Mouse (Mus musculus) v-Abl transformed pro-B cells (cell line): ENCODE measurements around the gene Plcb1.
"Not testable (repeated sequence)": the region's sequence is repeated elsewhere in the genome, so short reads cannot be mapped to it uniquely, and the experiment has no call there.

Source experiments
- in situ Hi-C, 2 experiments: fragments of 400-800 bp; cut with MboI; formaldehyde crosslinking; loops; one replicate each; pipeline ENCODE4 v1.15.1; 2025; ENCODE audit not compliant: unreplicated experiment in 2 of 2

The Plcb1 gene

DNA sequence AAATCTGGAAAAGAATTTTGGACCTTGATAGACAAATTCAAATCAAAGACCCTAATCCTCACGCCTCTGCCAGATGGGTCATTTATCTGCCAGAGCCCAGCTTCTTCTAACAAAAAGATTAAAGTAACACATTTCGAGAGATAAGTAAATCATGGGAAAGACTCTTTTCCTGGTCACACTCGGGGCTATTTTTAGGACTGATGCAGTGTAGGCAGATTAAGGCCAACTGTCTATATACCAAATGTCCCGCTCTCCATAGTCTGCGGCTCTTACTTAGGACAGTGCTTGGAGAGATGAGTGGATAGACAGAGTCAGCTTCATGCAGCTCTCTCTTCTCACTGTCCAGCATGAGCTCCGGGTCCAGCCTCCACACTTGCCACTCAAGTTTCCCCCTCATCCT, 493.2 kb downstream of the Plcb1 start:
- in situ Hi-C loops, result no loop called here

DNA sequence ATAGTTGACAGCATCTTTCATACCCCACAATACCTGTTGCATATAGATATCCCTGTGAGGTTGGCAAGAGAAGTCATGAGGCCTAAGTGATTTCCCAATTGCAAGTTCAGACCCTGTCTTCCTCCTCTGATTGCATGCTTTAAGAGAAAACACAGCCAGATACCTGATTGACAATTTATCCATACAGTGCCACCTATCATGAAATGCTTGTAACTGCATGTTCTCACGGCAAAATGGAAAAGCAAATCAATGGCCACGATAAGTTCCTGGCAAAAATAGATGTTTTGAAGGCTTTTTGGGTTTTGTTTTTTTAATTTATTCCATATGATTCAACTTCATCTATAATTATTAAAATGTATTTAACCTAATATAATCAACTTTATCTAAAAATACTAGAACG, 497.9 kb downstream of the Plcb1 start:
- in situ Hi-C loops, result no loop called here

DNA sequence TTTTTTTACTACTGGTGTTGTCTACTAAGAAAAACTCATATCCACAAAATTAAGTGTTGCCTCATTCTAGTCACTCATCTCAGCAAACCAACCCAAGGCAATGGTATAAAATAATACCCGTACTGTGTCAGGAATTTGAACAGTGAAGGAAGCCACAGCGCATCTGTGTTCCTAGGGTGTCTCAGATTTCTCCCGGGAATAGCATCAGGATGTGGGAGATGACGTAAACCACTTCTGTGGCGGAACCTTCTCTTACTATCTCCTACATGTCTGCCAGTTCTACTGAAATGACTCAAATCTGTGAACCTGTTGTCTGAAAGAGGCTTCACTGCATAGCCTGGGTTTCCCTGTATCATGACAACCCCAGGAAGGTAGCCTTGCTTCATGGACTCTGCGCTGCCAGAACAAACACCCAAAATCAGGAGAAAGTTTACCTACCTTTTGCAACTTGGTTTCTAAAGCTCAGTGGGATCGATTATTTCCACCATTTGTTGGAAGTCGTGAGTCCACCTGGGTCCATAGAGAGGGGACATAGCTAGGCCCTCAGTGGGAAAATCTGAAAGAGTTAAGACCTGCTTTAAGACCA, 510.4 kb downstream of the Plcb1 start:
- in situ Hi-C loops, result no loop called here

DNA sequence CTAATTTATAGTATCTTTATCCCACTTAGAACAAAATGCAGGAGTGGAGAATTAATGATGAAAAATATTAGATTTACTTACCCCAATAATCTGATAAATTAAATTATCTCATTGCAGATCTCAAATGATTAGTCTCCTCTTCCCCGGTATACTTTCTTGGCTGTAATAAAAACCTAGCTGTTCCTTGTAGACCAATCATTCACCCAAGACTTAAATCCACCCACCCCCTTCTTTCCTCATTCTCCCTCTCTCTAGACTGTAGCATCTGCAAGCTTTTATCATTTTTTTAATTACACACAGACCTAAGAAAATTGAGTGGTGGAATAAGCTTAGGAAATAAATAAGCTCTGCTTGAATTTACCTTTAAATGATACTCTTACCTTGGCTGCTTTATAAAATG, 514.6 kb downstream of the Plcb1 start:
- in situ Hi-C loops, result no loop called here

DNA sequence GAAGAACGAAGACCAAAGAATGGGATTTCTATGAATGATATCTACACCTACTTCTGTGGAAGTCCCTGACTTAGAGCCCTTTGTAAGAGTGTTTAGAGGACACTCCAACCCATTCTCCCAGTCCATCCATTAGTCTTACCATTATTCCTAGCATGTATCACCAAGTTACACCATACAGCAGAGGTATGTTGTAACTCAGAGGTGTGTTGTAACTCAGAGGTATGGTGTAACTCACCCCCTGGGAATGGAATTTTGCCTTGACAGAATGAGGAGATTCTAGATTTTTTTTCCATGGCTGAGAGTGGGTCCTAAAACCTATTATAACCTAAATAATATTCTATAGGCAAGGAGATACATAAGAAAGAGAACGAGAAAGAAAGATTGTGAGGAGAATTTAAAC, 516.6 kb downstream of the Plcb1 start:
- in situ Hi-C loops, result no loop called here

DNA sequence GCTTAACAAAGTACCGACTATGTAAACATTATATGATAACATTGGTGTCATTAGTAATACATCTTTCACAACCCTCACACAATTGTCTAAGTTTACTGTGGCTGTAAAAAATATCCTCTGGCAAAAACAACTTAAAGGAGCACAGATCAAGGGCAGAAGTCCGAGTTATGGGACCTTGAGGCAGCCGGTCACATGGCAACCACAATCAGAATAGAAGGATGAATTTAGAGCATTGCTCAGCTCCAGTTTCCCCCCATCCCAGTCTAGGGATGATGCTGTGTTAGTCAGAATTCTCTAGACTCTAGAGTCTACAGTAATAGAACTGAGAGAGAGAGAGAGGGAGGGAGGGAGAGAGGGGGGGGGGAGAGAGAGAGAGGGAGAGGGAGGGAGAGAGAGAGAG, 519.3 kb downstream of the Plcb1 start:
- in situ Hi-C loops, result no loop called here

DNA sequence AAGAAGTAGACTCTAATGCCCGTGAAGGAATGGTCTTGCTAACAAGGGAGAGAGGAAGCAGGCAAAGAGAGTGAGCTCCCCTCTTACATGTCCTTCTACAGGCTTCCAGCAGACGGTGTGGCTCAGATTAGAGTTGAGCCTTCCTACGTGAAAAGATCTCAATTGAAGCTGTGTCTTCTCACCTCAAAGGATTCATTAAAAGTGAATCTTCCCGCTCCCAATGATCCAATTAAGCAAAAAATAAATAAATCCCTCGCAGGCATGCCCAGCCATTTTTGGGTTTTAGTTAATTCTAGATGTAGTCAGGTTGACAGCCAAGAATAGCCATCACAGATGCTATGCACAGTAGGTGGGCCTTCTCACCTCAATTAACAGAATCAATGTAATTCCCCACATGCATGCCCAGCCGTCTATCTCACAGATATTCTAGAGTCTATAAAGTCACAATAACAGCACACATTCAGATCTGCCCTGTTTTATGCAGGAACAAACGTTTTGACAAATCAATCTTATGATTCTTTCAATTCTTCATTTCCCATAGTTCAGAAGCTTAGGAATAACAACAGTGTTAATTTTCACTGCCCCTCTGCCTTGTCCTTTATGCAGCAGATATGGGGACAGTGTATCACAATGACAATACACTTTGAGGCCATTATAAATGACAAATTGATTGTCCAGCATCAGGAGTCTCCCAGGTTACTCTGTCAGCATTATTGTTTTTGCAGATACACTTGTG, 520.0 kb downstream of the Plcb1 start:
- in situ Hi-C loops, result no loop called here

DNA sequence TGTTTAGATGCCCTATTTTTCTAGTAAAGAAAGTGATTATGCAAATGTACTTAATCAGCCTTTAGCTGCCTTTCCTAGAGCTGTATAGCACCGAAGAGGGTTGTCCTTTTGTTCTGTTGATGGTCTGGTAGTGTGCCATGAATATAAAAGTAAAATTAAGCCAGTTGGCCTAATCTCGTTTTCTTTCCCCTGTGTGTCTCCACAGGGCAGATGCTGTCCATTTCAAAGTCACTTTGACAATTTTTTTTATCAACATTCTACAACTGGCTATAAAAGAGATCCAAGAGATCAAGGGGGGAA, 520.6 kb downstream of the Plcb1 start:
- in situ Hi-C loops, result no loop called here

DNA sequence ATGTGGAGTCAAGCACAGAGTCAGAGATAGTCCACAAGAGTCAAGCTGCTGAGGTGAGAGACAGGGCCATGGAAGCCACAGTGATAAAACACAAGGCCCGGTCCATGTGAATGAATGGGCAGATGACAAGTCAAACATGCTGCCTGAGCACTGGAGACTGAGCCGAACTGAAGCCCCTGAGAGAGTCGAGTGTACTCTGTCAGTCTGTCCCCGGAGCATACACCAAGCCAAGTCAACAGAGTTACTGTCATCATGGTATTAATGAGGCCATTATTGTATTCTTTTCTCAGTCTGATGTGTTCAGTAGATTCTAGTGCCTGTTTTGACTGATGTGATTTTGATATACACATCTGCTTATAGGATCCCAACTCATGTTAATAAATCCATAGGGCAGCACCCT, 521.9 kb downstream of the Plcb1 start:
- in situ Hi-C loops, result no loop called here

DNA sequence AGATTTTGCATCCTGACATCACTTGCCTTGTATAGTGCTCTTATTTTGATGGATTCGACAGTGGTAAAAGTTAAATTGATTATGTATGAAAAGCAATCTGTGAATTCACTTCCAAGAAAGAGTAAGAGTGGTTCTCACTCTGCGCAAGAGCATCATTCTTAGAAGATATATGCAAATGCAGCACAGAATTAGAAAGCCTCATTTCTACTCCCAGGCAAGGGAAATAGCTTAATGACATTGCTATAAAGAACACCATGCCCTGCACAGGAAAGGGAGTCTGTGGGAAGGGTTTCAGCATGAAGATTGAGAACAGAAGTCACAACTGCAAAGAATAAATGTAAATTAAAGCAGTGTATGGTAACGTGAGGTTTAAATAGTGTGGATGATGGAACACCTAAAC, 530.1 kb downstream of the Plcb1 start:
- in situ Hi-C loops, result no loop called here

DNA sequence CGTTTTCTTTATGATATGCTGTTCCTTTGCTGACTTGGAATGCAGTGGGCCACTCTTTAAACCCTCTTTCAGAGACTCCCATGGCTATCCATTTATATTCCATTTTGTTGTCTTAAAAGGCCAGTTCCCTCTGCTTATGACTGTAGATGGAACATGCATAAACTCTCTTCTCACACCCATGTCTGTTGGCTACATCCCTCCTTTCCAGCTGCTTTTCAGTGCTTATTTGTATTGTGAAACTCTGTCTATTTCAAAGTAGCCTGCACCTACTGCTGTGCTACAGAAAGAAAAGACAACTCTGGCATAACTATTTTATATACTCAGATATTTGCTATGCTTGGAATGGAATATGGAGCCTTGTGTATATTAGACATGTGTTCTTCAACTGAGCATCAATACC, 532.3 kb downstream of the Plcb1 start:
- in situ Hi-C loops, result no loop called here

DNA sequence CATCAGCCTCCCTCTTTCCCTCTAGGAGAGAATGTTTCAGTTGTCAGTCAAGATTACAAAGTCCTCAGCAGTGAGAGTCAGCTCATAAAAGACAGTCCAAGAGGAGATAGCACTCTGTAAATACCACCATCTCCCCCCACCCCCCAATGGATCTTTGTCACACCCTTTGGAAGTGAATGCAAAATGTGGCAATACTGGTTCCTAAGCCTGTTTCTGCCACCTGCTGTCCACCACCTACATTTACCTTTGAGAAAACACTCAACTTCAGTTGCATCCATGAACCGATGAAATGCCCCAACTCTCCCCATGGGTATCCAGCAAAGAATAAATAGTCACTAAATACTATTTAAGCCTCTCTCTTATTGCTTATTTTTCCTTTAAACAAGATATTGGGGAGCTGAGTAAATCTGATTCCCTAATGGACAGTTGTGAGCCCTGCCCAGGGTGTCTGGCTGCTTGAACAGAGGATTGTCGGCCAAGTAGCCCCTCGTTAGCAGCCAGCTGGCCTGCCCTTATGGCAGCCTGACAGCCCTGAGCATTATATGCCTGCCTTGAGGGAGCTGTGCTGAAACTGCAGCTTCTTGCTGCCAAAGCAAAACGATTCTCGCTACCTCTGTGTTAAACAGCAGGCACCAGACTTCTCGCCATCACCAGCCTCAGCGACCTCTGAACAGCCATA, 537.5 kb downstream of the Plcb1 start:
- in situ Hi-C loops, result loop anchor here in 1 of 2 experiments (10.0 kb wide), 1 partner anchor 639 kb away; no protein-coding TSS in a partner anchor

DNA sequence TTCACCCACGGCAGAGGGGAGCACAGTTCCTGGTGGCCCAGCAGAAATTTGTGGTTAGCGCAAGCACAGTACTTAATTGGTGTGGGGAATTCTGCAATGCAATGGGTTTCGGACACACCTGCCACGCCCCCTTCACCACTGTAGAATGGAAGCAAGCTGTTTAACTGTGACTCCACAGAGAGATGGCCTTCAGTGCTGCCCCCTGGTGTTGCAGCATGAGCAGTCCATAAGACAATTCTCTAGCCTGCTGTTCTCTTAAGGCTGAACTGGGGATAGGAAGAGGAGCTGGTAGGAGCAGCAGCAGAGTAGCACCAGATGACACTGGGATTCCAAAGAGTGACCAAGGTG, 538.1 kb downstream of the Plcb1 start:
- in situ Hi-C loops, result loop anchor here in 1 of 2 experiments (10.0 kb wide), 1 partner anchor 639 kb away; no protein-coding TSS in a partner anchor

DNA sequence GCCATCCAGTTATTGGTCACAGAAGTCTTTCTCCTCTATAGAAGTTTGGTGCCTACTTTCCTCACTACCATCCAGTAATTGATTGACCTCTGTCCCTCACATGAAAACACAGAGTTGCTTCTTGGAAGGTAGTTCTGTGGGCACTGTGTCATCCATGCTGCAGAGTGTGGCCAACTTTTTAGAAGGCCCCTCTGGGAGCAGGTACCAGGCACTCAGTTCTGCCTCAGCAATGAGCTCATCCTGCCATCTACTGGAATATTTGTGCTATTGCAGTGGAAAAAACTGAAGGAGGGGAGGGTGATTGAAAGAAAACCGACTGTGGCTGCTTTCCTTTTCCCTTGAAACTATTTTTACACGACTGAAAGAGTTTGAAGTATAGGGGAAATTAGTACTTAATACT, 542.9 kb downstream of the Plcb1 start:
- in situ Hi-C loops, result loop anchor here (10.0 to 25.0 kb wide), 2 partner anchors 644 to 1716 kb away; no protein-coding TSS in a partner anchor

DNA sequence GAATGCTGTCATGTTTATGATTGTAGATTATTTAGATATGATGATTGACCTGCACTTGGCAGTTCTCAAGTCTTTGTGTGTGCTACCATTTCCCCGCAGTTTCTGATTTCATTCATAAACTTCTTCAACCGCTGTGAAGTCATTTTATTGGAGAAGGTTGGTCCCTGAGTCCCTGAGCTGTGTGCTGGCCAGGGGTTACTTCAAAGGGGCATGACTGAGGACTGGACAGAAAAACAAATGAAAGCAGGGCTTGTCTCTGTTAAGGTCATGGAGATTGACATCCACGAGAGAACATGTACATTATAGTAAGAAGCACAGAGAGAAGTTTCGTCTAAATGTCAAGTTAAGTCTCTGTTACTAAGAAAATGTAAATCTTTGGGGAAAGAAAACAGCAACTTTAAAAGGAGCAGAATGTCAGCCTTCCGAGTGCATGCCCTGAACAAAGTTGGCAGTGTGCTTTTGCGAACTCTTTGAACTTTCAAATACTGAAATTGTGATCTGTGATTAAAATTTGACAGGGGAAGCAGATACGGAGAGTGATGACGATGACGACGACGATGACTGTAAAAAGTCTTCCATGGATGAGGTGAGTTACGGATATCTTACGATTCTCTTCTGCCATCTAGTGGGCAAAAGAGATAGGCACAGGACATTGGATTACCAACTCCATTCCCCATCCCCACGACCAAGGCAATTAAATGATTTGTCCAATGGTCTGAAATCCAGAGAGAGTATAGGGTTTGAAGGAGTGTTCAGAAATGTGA, 544.1 kb downstream of the Plcb1 start:
- in situ Hi-C loops, result loop anchor here (5.0 to 25.0 kb wide), 3 partner anchors 645 to 1718 kb away; partner anchors contain the start of gene Hao1 (in 2 of the 2)

DNA sequence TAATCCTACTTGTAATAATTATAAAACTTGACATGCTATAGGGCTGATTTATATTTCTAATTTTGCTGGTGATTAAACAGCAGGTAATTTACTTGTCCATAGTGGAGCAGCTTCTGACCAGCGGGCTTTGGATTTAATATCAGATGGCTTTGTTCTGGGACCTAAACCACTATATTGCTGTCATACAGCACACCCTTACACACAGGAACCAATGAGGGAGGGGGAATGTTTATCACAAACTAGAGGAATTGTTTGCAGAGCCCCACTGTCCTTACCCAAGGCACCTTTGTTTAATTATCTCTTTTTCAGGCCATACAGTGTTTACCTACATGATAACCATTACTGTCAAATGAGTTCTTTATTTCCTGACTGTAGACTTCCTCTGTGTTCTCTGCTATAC, 546.0 kb downstream of the Plcb1 start:
- in situ Hi-C loops, result loop anchor here (5.0 to 25.0 kb wide), 3 partner anchors 647 to 1720 kb away; partner anchors contain the start of gene Hao1 (in 2 of the 2)

DNA sequence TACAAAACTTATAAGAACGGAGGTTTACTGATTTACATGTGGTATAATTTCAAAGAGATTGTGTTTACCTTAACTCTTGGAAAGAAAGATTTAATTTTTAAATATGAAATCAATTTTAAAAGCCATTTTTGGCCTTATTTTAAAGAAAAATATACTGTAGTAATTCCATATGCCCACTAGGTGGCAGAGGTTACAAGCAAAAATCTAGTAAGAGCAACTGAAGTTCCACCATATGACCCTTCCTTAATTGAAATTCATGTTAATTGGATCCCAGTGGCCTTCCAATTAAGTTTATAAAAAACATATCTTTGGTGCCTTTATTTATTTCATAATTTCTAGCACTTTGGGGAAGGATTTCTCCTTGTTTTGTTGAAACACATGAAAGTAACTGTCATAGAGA, 570.4 kb downstream of the Plcb1 start:
- in situ Hi-C loops, result loop anchor here in 1 of 2 experiments (5.0 kb wide), 1 partner anchor 781 kb away; no protein-coding TSS in a partner anchor

DNA sequence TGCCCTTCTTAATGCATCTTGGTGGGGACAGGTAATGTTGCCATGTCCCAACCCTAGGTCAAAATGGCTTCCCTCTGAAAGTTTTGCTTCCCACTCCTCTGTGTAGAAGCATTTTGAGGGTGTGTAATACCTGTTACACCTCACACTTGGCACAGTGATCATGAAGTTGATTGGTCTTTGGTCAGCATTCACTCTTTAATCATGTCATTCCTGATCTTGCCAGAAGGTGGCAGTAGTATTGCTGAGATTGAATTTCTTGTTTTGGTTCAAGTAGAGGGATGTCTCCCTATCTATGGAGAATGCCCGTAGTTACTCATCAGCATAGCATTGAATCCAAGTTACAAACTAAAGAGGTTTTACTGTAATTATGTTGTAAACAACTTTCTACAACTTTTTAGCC, 575.9 kb downstream of the Plcb1 start:
- in situ Hi-C loops, result loop anchor here (5.0 to 10.0 kb wide), 3 partner anchors 563 to 771 kb away; no protein-coding TSS in a partner anchor

DNA sequence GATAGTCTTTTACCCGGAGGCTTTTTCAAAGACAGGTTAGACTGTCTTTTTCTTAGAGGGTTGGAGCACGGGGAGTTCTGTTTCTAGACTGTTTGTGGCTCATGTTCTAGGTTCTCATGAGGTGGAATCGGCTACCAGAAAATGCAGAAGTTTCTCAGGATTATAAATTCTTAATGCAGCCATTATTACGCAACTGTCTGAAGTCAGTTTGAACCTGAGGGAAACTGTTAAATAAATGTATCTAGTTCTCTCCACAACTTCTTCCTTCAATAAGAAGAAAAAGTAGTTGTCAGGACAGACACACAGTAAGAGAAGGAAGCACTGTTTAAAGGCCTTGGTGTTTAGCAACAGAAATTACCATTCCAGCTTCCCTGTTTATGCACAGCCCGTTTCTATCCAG, 577.1 kb downstream of the Plcb1 start:
- in situ Hi-C loops, result loop anchor here (5.0 to 10.0 kb wide), 3 partner anchors 562 to 769 kb away; no protein-coding TSS in a partner anchor

DNA sequence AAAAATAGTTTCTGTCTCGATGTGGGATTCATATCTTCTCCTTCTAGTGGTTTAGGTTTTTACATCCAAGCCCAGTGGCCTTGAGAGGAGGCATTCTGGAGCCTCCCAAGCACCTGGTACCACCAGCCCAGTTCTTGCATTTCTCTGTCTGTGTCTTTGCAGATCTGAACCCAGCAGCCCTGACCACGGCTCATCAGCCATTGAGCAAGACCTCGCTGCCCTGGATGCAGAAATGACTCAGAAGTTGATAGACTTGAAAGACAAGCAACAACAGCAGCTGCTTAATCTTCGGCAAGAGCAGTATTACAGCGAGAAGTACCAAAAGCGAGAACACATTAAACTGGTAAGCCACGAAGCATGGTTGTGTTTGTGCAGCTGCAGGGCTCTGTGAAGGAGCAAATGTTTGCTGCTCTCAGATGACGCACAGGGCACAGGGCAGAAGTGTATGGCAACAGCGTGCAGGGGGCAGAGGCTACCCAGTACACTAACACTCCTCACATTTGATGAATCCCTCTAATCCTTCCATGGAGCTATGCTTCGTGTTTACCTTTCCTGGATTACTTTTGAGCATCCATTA, 584.5 kb downstream of the Plcb1 start:
- in situ Hi-C loops, result no loop called here

DNA sequence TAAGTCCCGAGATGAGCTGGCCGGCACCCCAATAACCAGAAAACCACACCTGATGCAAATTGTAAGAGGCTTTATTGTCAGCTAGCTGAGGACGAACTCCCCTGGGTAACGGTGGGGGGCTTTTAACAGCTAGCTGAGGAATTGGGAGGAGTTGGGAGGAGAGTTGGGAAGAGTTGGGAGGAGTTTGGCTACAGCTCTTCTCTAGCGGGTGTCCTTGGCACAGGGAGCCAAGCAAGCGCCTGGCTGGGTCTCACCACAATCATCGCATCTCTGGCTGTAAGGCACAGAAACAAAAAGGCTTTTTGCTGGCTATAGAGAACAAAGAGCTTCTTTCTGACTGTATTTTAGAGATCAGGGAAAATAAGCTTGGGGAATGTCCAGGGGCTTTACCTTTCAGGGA, 594.9 kb downstream of the Plcb1 start:
- in situ Hi-C loops, result not testable (repeated sequence)
